In genomic region chr8:107205164-107205563, GRCm38 (mm10) we compare ENCODE assay signal across 9 mouse cellular contexts. TPM values are rescaled to one million over a fixed set of nuclear protein-coding genes. Genes with fewer than 3 reads are reported as not detected.
DNase-seq lines count a peak whose midpoint lies in the region; ATAC-seq and TF ChIP-seq lines count a peak whose summit lies in the region.
"Had no signal": no experiment of that assay in that cellular context is flagged by ENCODE, and none has a peak within 500 bp of the region (broad histone marks: within the 10 kb centered on the region; RNA-seq: fewer than 3 reads in every experiment).

No protein-coding gene starts in this region.

- no peak overlapping the region for H3K4me3 ChIP-seq in heart, postnatal 0 days (ENCODE audit: low read depth, low read length)
- no peak overlapping the region for H3K4me3 ChIP-seq in lung, embryonic 15.5 days
- H3K4me3 ChIP-seq in intestine, postnatal 0 days (ENCODE audit: low read depth, low read length): no peak overlapping the region

- no peak for TF ChIP-seq CTCF in heart, postnatal 0 days (IDR thresholded peaks at IDR 0.05; ENCODE audit: low read depth)
- TF ChIP-seq CTCF in intestine, postnatal 0 days (IDR thresholded peaks at IDR 0.05; ENCODE audit: low read depth): no peak

- no peaks in the 10 kb centered on the region for H3K9me3 ChIP-seq in heart, postnatal 0 days (replicated peaks; ENCODE audit: control insufficient read depth, low read length)
- no peaks in the 10 kb centered on the region for H3K9me3 ChIP-seq in lung, embryonic 15.5 days
- H3K9me3 ChIP-seq in intestine, postnatal 0 days (ENCODE audit: control insufficient read depth): no peaks in the 10 kb centered on the region

- no peak for TF ChIP-seq EP300 in heart, postnatal 0 days (IDR thresholded peaks at IDR 0.05; ENCODE audit: low read depth)

- H3K9ac ChIP-seq in heart, postnatal 0 days (replicated peaks; ENCODE audit: low read depth, low read length): no peak overlapping the region
- no peak overlapping the region for H3K9ac ChIP-seq in lung, embryonic 15.5 days
- no peak overlapping the region for H3K9ac ChIP-seq in intestine, postnatal 0 days (ENCODE audit: low read depth, low read length)

- no peaks in the 10 kb centered on the region for H3K27me3 ChIP-seq in heart, postnatal 0 days (ENCODE audit: control insufficient read depth, insufficient read depth, low read length)
- no peaks in the 10 kb centered on the region for H3K27me3 ChIP-seq in lung, embryonic 15.5 days
- no peaks in the 10 kb centered on the region for H3K27me3 ChIP-seq in intestine, postnatal 0 days (replicated peaks; ENCODE audit: control insufficient read depth, insufficient read depth, low read length)
- H3K27me3 ChIP-seq: CH12.LX had no signal

- no peak overlapping the region for H3K4me2 ChIP-seq in heart, postnatal 0 days (ENCODE audit: low read depth, low read length)
- H3K4me2 ChIP-seq in lung, embryonic 15.5 days: no peak overlapping the region
- no peak overlapping the region for H3K4me2 ChIP-seq in intestine, postnatal 0 days (replicated peaks; ENCODE audit: low read depth)

- peak overlapping the region; percentile 83 for H3K27ac ChIP-seq in heart, postnatal 0 days (ENCODE audit: low read depth)
- no peak overlapping the region for H3K27ac ChIP-seq in lung, embryonic 15.5 days
- H3K27ac ChIP-seq in intestine, postnatal 0 days (ENCODE audit: low read depth, low read length): no peak overlapping the region

- DNase-seq in heart, postnatal 0 days (ENCODE audit: low spot score): no peak
- no peak for DNase-seq in heart, adult 8-10 months (ENCODE audit: low spot score)
- no peak for DNase-seq in lung, postnatal 36 days
- peak; percentile 24 to 33 for DNase-seq in cerebellum, adult 18-20 months
- DNase-seq in lung, postnatal 14 days: peak; percentile 15
- no peak for DNase-seq in adipocyte (ENCODE audit: low spot score)

- 82% methylated on average over 9 of the region's 9 CpGs for WGBS in heart, postnatal 0 days
- 86% methylated on average over 9 of the region's 9 CpGs for WGBS in lung, embryonic 15.5 days
- 93% methylated on average over 9 of the region's 9 CpGs for whole genome bisulfite sequencing in intestine, postnatal 0 days

- peaks cover 30% of the 10 kb centered on the region for H3K4me1 ChIP-seq in heart, postnatal 0 days (ENCODE audit: control insufficient read depth, insufficient read depth)
- H3K4me1 ChIP-seq in lung, embryonic 15.5 days: peaks cover 12% of the 10 kb centered on the region
- H3K4me1 ChIP-seq in intestine, postnatal 0 days (replicated peaks; ENCODE audit: control insufficient read depth, insufficient read depth, low read length): no peaks in the 10 kb centered on the region

- H3K36me3 ChIP-seq in heart, postnatal 0 days (replicated peaks; ENCODE audit: control insufficient read depth, insufficient read depth, low read length): no peaks in the 10 kb centered on the region
- no peaks in the 10 kb centered on the region for H3K36me3 ChIP-seq in lung, embryonic 15.5 days
- no peaks in the 10 kb centered on the region for H3K36me3 ChIP-seq in intestine, postnatal 0 days (ENCODE audit: control insufficient read depth, insufficient read depth)

- no peak for ATAC-seq in heart, postnatal 0 days (ENCODE audit: insufficient read depth, low read depth)
- peak; percentile 42; the same call in 1 of the 2 replicates for ATAC-seq in lung, embryonic 15.5 days (ENCODE audit: borderline replicate concordance, extremely low read depth, low FRiP score, low TSS enrichment)
- ATAC-seq in intestine, postnatal 0 days: no peak

RNA-seq across cellular contexts. Expression of gene Cyb5b, which starts 54.7 kb away (rescaled TPM):
- total RNA-seq in heart, postnatal 0 days (2014; rRNA removed; ENCODE audit: low replicate concordance): 52.8 and 60.0 TPM in 2 replicates
- 36.5 and 44.7 TPM in 2 replicates for polyA plus RNA-seq in heart, postnatal 0 days (2015; fragmentation: Nextera tagmentation; extraction: Ambion mirVana)
- 10 to 100 TPM; 36.0 to 46.3 (median 40.0) TPM for total RNA-seq in heart, adult 8-10 months (2022)
- 87.3 and 88.3 TPM in 2 replicates for polyA plus RNA-seq in lung, embryonic 15.5 days (2015; fragmentation: Nextera tagmentation; extraction: Ambion mirVana)
- polyA plus RNA-seq in intestine, postnatal 0 days (2015; fragmentation: Nextera tagmentation; extraction: Ambion mirVana): 93.2 and 103 TPM in 2 replicates

Comparison
In these comparisons a context has a peak if more than half of its experiments do, and no peak if none do; other contexts are left out.
1. DNase-seq: peak in cerebellum, adult 18-20 months (2 of 2) and lung, postnatal 14 days (single experiment); none in heart, postnatal 0 days (single experiment), heart, adult 8-10 months (single experiment), lung, postnatal 36 days (single experiment) and adipocyte (single experiment).